Mouse (Mus musculus): ENCODE measurements around the gene Fgl2. TPM values are rescaled to one million over a fixed set of nuclear protein-coding genes. Genes with fewer than 3 reads are reported as not detected.

Fgl2 gene
- 10 to 100 TPM in 1 of 2 experiments, 1 to 10 TPM in 1; 7.4 to 10.6 TPM for total RNA-seq (2023)

GRCm38 (mm10) chr5:21372493-21373179 lies at the start of gene Fgl2:
Fgl2 (plus strand) TSS chr5:21372642.

GRCm38 (mm10) chr5:21424614-21425602 lies 52.5 kb downstream of the Fgl2 start, which contains the start of the genes Ccdc146 and Fam185a:
Ccdc146 (minus strand) TSS chr5:21424677.
Fam185a (plus strand) TSS chr5:21424958.

Other genes with a start within 250 kb of the Fgl2 start
- gene Gsap, start 186.4 kb upstream of the Fgl2 start, total RNA-seq (2023) = 10 to 100 TPM; 14.1 to 19.5 TPM
- not detected for gene Ccdc146, start 52.0 kb downstream of the Fgl2 start, total RNA-seq (2023)
- 1 to 10 TPM; 3.2 to 5.7 TPM for gene Fam185a, start 52.3 kb downstream of the Fgl2 start, total RNA-seq (2023)
- gene Lrrc17, start 170.9 kb downstream of the Fgl2 start, total RNA-seq (2023) = not detected

Data from T-cell, adult 66 days (primary cell).